Mouse (Mus musculus) bone marrow, adult 2 months (tissue): ENCODE results near the gene Gbp10. TPM values are rescaled to one million over a fixed set of nuclear protein-coding genes. Genes with fewer than 3 reads are reported as not detected.
"Not testable (repeated sequence)": the region's sequence is repeated elsewhere in the genome, so short reads cannot be mapped to it uniquely, and the experiment has no call there.

ENCODE experiments used
- H3K27ac ChIP-seq: fragments of 200-500 bp; 2 replicates; pipeline ENCODE4 v1.5.1; 2012; ENCODE audit warnings: low read depth, mild to moderate bottlenecking, control low read depth, inconsistent platforms, low read length; ENCODE audit not compliant: control insufficient read depth, poor library complexity, insufficient read depth
- H3K4me1 ChIP-seq: fragments of 200-500 bp; 2 replicates; pipeline ENCODE4 v1.6.1; 2011; ENCODE audit warnings: low read length; ENCODE audit not compliant: control insufficient read depth, insufficient read depth
- H3K4me3 ChIP-seq: fragments of 200-500 bp; replicated peaks from 2 replicates; pipeline ENCODE3; 2011; ENCODE audit warnings: mild to moderate bottlenecking, low read depth, low read length, control low read depth; ENCODE audit not compliant: control insufficient read depth
- CTCF ChIP-seq: fragments of 200-500 bp; IDR thresholded peaks from 2 replicates; pipeline ENCODE4 v1.5.1; 2011; ENCODE audit warnings: low read length, control low read depth; ENCODE audit not compliant: control insufficient read depth, insufficient read depth
- POLR2A ChIP-seq: fragments of 200-500 bp; IDR thresholded peaks from 2 replicates; pipeline ENCODE4 v1.6.1; 2011; ENCODE audit warnings: low read depth, mild to moderate bottlenecking, control low read depth, low read length, borderline replicate concordance; ENCODE audit not compliant: control insufficient read depth
- WGBS: fragments of 180-500 bp; shearing (Covaris S2); methylation state at CpG from one replicate; pipeline ENCODE4 v1.1.7; 2018; 5-methylcytosine and 5-hydroxymethylcytosine counted together
- polyA plus RNA-seq: library from polyadenylated mRNA; stranded (reverse); fragments of >200 nt; gene quantifications from 2 replicates; pipeline ENCODE4 v1.2.4, GENCODE M21; 2011; ENCODE audit warnings: low replicate concordance; ENCODE audit not compliant: missing spikeins, insufficient read depth, insufficient read length

The Gbp10 gene
- not detected in 2 replicates for polyA plus RNA-seq

GRCm38 (mm10) chr5:105239483-105240047, at the start of gene Gbp10:
Gene Gbp10 (minus strand): TSS chr5:105239533.
- H3K4me1 ChIP-seq = not testable (repeated sequence)

GRCm38 (mm10) chr5:105260673-105261072, 21.3 kb upstream of the Gbp10 start:
- not testable (repeated sequence) for H3K4me1 ChIP-seq, H3K4me3 ChIP-seq, H3K27ac ChIP-seq
- WGBS = no CpG with 5 or more reads among the region's 3 CpGs

More at GRCm38 (mm10) chr5:105239483-105240047, at the start of gene Gbp10:
- not testable (repeated sequence) for H3K27ac ChIP-seq, H3K4me3 ChIP-seq

- Histone ChIP-seq H3K4me1 (no peaks in the 10 kb centered on the region), H3K4me3 (no peak overlapping the region), H3K27ac (no peak overlapping the region)
- TF ChIP-seq CTCF (no peak), POLR2A (no peak)
Measured at GRCm38 (mm10) chr5:105252491-105252890, 13.2 kb upstream of the Gbp10 start.

- 3% methylated on average over 3 of the region's 3 CpGs for WGBS
- not testable (repeated sequence) for H3K4me1 ChIP-seq, H3K27ac ChIP-seq, H3K4me3 ChIP-seq
Measured at GRCm38 (mm10) chr5:105244741-105245140, 5.4 kb upstream of the Gbp10 start.

GRCm38 (mm10) chr5:105240982-105241381, 1.6 kb upstream of the Gbp10 start:
- H3K4me3 ChIP-seq, H3K4me1 ChIP-seq, H3K27ac ChIP-seq: not testable (repeated sequence)
- 75% methylated on average over 5 of the region's 5 CpGs for WGBS

- not testable (repeated sequence) for H3K27ac ChIP-seq, H3K4me3 ChIP-seq, H3K4me1 ChIP-seq
- WGBS = 79% methylated on average over 1 of the region's 1 CpGs
Measured at GRCm38 (mm10) chr5:105238402-105238801, 931 bp downstream of the Gbp10 start.

GRCm38 (mm10) chr5:105236040-105236439, 3.3 kb downstream of the Gbp10 start:
- H3K27ac ChIP-seq, H3K4me1 ChIP-seq, H3K4me3 ChIP-seq: not testable (repeated sequence)
- 6% methylated on average over 3 of the region's 3 CpGs for WGBS

GRCm38 (mm10) chr5:105208957-105209356, 30.4 kb downstream of the Gbp10 start:
- not testable (repeated sequence) for H3K4me1 ChIP-seq, H3K4me3 ChIP-seq, H3K27ac ChIP-seq
- WGBS = 33% methylated on average over 1 of the region's 3 CpGs

GRCm38 (mm10) chr5:105200791-105201355, 38.5 kb downstream of the Gbp10 start:
- not testable (repeated sequence) for H3K27ac ChIP-seq, H3K4me1 ChIP-seq, H3K4me3 ChIP-seq
- WGBS = 22% methylated on average over 4 of the region's 4 CpGs

GRCm38 (mm10) chr5:105199149-105199548, 40.2 kb downstream of the Gbp10 start:
- H3K4me3 ChIP-seq, H3K27ac ChIP-seq, H3K4me1 ChIP-seq: not testable (repeated sequence)
- WGBS = 81% methylated on average over 1 of the region's 1 CpGs

- H3K4me3 ChIP-seq, H3K4me1 ChIP-seq: not testable (repeated sequence)
Measured at GRCm38 (mm10) chr5:105197915-105198560, 41.3 kb downstream of the Gbp10 start.

GRCm38 (mm10) chr5:105196308-105196707, 43.0 kb downstream of the Gbp10 start:
- H3K4me3 ChIP-seq, H3K27ac ChIP-seq, H3K4me1 ChIP-seq: not testable (repeated sequence)
- 83% methylated on average over 5 of the region's 5 CpGs for WGBS

More at GRCm38 (mm10) chr5:105197915-105198560, 41.3 kb downstream of the Gbp10 start:
- not testable (repeated sequence) for H3K27ac ChIP-seq

- not testable (repeated sequence) for H3K4me1 ChIP-seq, H3K4me3 ChIP-seq, H3K27ac ChIP-seq
- 3% methylated on average over 2 of the region's 2 CpGs for WGBS
Measured at GRCm38 (mm10) chr5:105192536-105192935, 46.8 kb downstream of the Gbp10 start.
